Mouse (Mus musculus) activated CD4-positive, CD25-positive, alpha-beta regulatory T cell, adult 4 months (primary cell): ENCODE results near the gene Zfp37. TPM values are rescaled to one million over a fixed set of nuclear protein-coding genes. Genes with fewer than 3 reads are reported as not detected.
"Not testable (repeated sequence)": the region's sequence is repeated elsewhere in the genome, so short reads cannot be mapped to it uniquely, and the experiment has no call there.

Experiments
- ATAC-seq: one replicate; pipeline ENCODE4 v1.8.0; 2017
- polyA plus RNA-seq, 2 experiments: library from polyadenylated mRNA; unstranded; fragments of 100-300 nt; shearing (Covaris generic); gene quantifications; one replicate each; pipeline ENCODE4 v1.2.1; 2017

Zfp37 gene
- polyA plus RNA-seq = not detected

- no peak for ATAC-seq
These were observed at the start of gene Zfp37 for GRCm38 (mm10) chr4:62230769-62231168. Zfp37 (minus strand) TSS chr4:62231047.

- no peak for ATAC-seq
These were observed 47.2 kb upstream of the Zfp37 start for GRCm38 (mm10) chr4:62278081-62278480.

DNA sequence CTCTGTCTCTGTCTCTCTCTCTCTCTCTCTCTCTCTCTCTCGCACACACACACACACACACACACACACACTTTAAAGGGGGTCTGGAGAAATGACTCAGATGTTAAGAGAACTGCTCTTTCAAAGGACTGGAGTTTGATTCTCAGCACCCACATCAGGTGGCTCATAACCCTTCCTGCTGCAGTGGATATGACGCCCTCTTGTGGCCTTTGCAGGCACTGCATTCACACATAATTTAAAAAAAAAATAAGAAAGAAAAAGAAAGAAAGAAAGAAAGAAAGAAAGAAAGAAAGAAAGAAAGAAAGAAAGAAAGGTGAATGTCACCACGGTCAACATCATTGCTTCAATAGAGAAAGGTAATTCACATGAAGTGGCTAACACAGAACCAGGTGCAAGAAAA is 46.4 kb upstream of the Zfp37 start:
- no peak for ATAC-seq

GRCm38 (mm10) chr4:62276642-62277041 is 45.8 kb upstream of the Zfp37 start:
- ATAC-seq = no peak

GRCm38 (mm10) chr4:62274841-62275536 is 44.1 kb upstream of the Zfp37 start:
- no peak for ATAC-seq

DNA sequence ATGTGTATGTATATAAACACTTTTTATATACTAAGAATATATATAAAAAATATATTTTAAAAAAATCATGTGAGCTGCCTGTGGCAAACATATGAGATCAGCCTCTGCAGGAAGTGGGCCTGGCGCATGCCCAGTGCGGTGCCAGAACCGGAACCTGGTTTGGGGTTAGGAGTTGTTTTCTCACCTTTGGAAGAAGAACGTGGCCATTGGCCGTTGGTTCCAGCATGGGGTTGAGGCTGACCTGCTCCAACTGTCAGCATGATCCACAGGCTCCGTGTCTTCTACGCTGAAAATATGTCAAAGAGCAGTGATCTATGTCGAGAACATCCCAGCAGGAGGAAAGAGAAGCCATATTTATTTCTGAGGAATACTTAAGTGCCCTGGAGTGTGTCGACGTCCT is 43.1 kb upstream of the Zfp37 start:
- ATAC-seq = no peak

- ATAC-seq = no peak
These were observed 41.8 kb upstream of the Zfp37 start for GRCm38 (mm10) chr4:62272696-62273095.

GRCm38 (mm10) chr4:62267101-62267500 is 36.3 kb upstream of the Zfp37 start:
- ATAC-seq = no peak

- ATAC-seq = not testable (repeated sequence)
These were observed 35.2 kb upstream of the Zfp37 start for GRCm38 (mm10) chr4:62266016-62266415.

GRCm38 (mm10) chr4:62265154-62265836 is 34.4 kb upstream of the Zfp37 start:
- no peak for ATAC-seq

- ATAC-seq = no peak
These were observed 32.4 kb upstream of the Zfp37 start for GRCm38 (mm10) chr4:62263133-62263844.

DNA sequence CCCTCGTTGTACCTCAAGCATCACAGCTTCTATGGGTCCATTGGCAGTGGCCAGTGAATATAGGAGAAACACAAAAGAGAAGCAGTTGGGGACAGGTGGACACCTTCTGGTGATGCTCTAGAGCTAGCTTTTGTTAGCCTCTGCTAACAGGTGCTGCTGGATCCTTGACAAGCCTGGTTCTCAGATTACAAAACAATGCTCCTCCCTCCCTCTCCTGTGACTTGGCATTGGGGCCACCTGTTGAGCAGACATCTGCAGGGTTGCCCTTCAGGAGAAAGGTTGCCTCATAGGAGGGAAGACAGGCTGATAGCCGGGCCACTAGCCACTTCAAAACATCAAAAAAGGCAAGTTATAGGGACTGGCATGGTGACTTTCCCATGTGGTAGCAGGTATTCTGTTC is 31.4 kb upstream of the Zfp37 start, which contains the start of gene Slc31a2:
TSS of gene Slc31a2 (plus strand) at position 287 of the 400 bp plus-strand sequence.
- ATAC-seq = no peak

GRCm38 (mm10) chr4:62256931-62257330 is 26.1 kb upstream of the Zfp37 start:
- no peak for ATAC-seq

GRCm38 (mm10) chr4:62254551-62254950 is 23.7 kb upstream of the Zfp37 start:
- ATAC-seq = no peak

DNA sequence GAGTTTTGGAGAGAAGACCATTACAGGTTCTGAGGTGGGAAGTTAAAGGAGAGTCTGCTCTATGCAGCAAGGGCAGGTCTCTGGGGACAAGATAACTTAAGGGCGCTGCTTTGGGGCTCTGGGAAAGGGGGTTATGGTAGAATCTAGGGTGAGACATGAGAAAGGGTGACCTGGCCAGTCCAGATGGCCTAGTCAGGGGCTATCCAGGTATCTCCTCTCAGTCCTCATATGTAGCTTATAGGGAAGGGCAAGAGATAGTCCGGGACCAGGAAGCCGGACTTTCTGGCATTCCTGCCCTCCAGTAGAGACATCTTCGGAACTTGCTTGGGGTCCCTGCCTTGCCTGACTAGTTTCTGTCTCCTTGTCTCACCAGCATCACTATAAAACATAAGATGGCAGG is 20.9 kb upstream of the Zfp37 start:
- ATAC-seq = no peak

DNA sequence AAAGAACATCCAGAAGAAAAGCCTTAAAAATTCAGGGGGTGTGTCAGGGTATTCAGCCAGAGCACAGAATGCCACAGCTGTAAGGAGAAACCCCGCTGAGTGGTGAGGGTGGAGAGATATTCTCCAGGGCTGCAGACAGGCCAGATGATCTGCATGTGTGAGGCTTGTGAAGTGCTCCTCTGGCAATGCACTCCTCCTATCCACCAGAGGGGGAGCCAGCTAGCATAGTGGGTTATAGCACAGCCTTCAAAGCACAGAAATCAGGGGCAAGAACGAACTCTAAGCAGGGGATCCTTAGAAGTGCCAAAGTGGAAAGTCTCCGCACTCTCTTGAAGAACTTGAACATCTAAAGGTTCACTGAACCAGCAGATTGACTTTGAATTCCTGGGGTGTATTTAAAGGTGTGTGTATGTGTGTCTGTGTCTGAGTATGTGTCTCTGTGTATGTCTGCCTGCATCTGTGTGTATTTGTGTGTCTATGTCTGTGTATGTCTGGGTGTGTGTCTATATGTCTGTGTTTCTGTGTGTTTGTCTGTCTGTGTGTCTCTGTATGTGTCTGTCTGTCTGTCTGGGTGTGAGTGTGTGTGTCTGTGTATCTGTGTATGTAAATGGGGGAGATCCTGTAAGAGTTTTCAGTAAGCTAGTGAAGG is 20.2 kb upstream of the Zfp37 start:
- ATAC-seq = no peak

DNA sequence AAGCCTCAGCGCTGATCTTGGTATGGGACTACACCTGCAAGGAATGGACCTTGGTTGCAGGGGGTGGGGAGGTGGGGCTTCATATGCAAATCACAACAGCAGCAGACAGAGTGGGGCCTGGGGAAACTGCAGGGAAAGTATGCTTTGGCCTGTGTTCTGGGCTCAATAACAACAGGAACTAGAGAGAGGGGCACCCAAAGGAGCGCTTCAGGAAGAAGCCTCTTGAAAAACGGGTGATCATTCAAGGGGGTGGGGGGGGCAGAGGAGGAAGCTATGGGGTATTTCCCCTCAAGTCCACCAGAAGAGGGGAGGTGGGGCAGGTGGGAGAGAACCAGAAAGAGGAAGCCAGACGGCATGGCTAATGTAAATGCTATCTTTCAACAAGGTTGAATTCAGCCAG is 17.5 kb upstream of the Zfp37 start:
- no peak for ATAC-seq

- no peak for ATAC-seq
These were observed 9.7 kb upstream of the Zfp37 start for GRCm38 (mm10) chr4:62240586-62240985.

DNA sequence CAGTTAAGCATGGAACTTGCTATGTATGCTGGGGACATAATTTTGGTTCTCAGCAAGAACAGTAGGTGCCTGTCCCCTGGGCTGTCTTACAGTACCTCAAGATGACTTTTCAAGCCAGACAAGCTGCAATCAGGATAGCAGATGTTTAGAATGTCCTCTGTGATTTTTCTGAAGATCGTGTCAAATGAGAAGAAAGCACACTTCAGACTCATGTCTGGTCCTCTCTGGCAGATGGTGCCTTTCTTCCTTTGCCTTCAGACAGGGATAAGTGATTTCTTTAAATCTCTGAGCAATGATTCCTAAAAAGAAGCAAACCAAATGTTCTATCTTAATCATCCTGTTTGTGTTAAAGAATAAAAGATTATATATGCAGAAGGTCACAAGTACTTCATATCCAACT is 694 bp downstream of the Zfp37 start:
- no peak for ATAC-seq

- no peak for ATAC-seq
These were observed 1.4 kb downstream of the Zfp37 start for GRCm38 (mm10) chr4:62229448-62229847.

GRCm38 (mm10) chr4:62228391-62228790 is 2.5 kb downstream of the Zfp37 start:
- ATAC-seq = no peak

- no peak for ATAC-seq
These were observed 17.4 kb downstream of the Zfp37 start for GRCm38 (mm10) chr4:62213490-62213889.

GRCm38 (mm10) chr4:62210035-62210434 is 20.8 kb downstream of the Zfp37 start:
- ATAC-seq = no peak
